Mouse (Mus musculus) spleen, adult 2 months (tissue): Measurements from ENCODE around the gene Rab24.

ENCODE experiments used
- CTCF ChIP-seq: fragments of 200-500 bp; IDR thresholded peaks from 2 replicates; pipeline ENCODE4 v1.5.1; 2011; ENCODE audit warnings: mild to moderate bottlenecking, inconsistent platforms; ENCODE audit not compliant: insufficient read depth, insufficient read length, insufficient replicate concordance; ENCODE audit errors: extremely low read depth
- POLR2A ChIP-seq: fragments of 200-500 bp; IDR thresholded peaks from 2 replicates; pipeline ENCODE4 v1.6.1; 2011; ENCODE audit warnings: low read depth, low read length, inconsistent platforms

DNA sequence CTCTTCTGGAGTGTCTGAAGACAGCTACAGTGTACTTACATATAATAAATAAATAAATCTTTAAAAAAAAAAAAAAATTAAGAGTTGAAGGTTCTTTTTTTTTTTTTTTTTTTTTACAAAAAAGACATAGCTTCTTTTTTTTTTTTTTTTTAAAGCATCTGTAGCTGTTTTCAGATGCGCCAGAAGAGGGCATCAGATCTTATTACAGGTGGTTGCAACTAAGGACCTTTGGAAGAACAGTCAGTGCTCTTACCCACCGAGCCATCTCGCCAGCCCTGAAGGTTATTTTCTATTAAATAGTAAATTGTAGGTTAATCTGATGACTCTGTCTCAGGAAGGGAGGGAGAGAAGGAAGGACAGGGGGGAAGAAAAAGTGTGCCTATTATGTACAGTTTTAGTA lies 32.9 kb downstream of the Rab24 start:
- TF ChIP-seq POLR2A (no peak), CTCF (no peak)
